Mouse (Mus musculus): ENCODE data around the gene Olfr502. TPM values are rescaled to one million over a fixed set of nuclear protein-coding genes. Genes with fewer than 3 reads are reported as not detected.
"Not testable (repeated sequence)": the region's sequence is repeated elsewhere in the genome, so short reads cannot be mapped to it uniquely, and the experiment has no call there.

The Olfr502 gene
- not detected in 2 replicates for polyA plus RNA-seq (2015; fragmentation: Nextera tagmentation; extraction: Ambion mirVana)

GRCm38 (mm10) chr7:108524965-108525364, at the start of gene Olfr502:
Olfr502 (minus strand) TSS chr7:108525065.
- no peak within 1 kb of the TSS for H3K27ac ChIP-seq (ENCODE audit: low read length)
- 70% methylated on average over 1 of the region's 1 CpGs for WGBS
- no peaks in the 10 kb centered on the region for H3K27me3 ChIP-seq (replicated peaks; ENCODE audit: control insufficient read depth, insufficient read depth, low read length)
- H3K9me3 ChIP-seq (ENCODE audit: control insufficient read depth, low read length) = no peaks in the 10 kb centered on the region
- H3K4me1 ChIP-seq (ENCODE audit: control insufficient read depth, insufficient read depth, low read length) = no peaks in the 10 kb centered on the region
- no peaks in the 10 kb centered on the region for H3K36me3 ChIP-seq (ENCODE audit: control insufficient read depth, insufficient read depth, low read length)
- H3K4me3 ChIP-seq (ENCODE audit: low read length) = no peak within 1 kb of the TSS
- ATAC-seq = no peak
- no peak within 1 kb of the TSS for H3K4me2 ChIP-seq (ENCODE audit: low read depth, low read length)
- no peak within 1 kb of the TSS for H3K9ac ChIP-seq (ENCODE audit: low read depth, low read length)

GRCm38 (mm10) chr7:108565693-108566092, 40.8 kb upstream of the Olfr502 start, which contains the start of gene Olfr504:
Olfr504 (minus strand) TSS chr7:108565793.
- no peak within 1 kb of the TSS for H3K4me2 ChIP-seq (ENCODE audit: low read depth, low read length)

GRCm38 (mm10) chr7:108544227-108544626, 19.4 kb upstream of the Olfr502 start, which contains the start of gene Olfr503:
Olfr503 (plus strand) TSS chr7:108544527.
- not testable (repeated sequence) for H3K4me3 ChIP-seq (ENCODE audit: low read length); H3K27ac ChIP-seq (ENCODE audit: low read length); H3K9me3 ChIP-seq (ENCODE audit: control insufficient read depth, low read length); ATAC-seq; H3K4me1 ChIP-seq (ENCODE audit: control insufficient read depth, insufficient read depth, low read length); H3K4me2 ChIP-seq (ENCODE audit: low read depth, low read length); H3K9ac ChIP-seq (ENCODE audit: low read depth, low read length); H3K27me3 ChIP-seq (replicated peaks; ENCODE audit: control insufficient read depth, insufficient read depth, low read length); H3K36me3 ChIP-seq (ENCODE audit: control insufficient read depth, insufficient read depth, low read length)
- WGBS = 39% methylated on average over 1 of the region's 1 CpGs

More at GRCm38 (mm10) chr7:108565693-108566092, 40.8 kb upstream of the Olfr502 start, which contains the start of gene Olfr504:
- Histone ChIP-seq H3K9ac (ENCODE audit: low read depth, low read length) (no peak within 1 kb of the TSS), H3K4me3 (ENCODE audit: low read length) (no peak within 1 kb of the TSS), H3K27ac (ENCODE audit: low read length) (no peak within 1 kb of the TSS), H3K36me3 (ENCODE audit: control insufficient read depth, insufficient read depth, low read length) (no peaks in the 10 kb centered on the region), H3K9me3 (ENCODE audit: control insufficient read depth, low read length) (no peaks in the 10 kb centered on the region), H3K4me1 (ENCODE audit: control insufficient read depth, insufficient read depth, low read length) (no peaks in the 10 kb centered on the region), H3K27me3 (replicated peaks; ENCODE audit: control insufficient read depth, insufficient read depth, low read length) (no peaks in the 10 kb centered on the region)
- WGBS = 82% methylated on average over 1 of the region's 1 CpGs
- ATAC-seq = no peak

GRCm38 (mm10) chr7:108542416-108542815, 17.6 kb upstream of the Olfr502 start:
- ATAC-seq = no peak
- Histone ChIP-seq H3K36me3 (ENCODE audit: control insufficient read depth, insufficient read depth, low read length) (no peaks in the 10 kb centered on the region), H3K4me1 (ENCODE audit: control insufficient read depth, insufficient read depth, low read length) (no peaks in the 10 kb centered on the region), H3K4me3 (ENCODE audit: low read length) (no peak overlapping the region), H3K9me3 (ENCODE audit: control insufficient read depth, low read length) (no peaks in the 10 kb centered on the region), H3K27ac (ENCODE audit: low read length) (no peak overlapping the region), H3K27me3 (replicated peaks; ENCODE audit: control insufficient read depth, insufficient read depth, low read length) (no peaks in the 10 kb centered on the region), H3K4me2 (ENCODE audit: low read depth, low read length) (no peak overlapping the region), H3K9ac (ENCODE audit: low read depth, low read length) (no peak overlapping the region)
- 80% methylated on average over 13 of the region's 13 CpGs for WGBS

Other genes with a start within 250 kb of the Olfr502 start
- not detected in 2 replicates for gene Olfr490, start 236.1 kb downstream of the Olfr502 start, polyA plus RNA-seq (2015; fragmentation: Nextera tagmentation; extraction: Ambion mirVana)
- not detected in 2 replicates for gene Olfr491, start 211.6 kb downstream of the Olfr502 start, polyA plus RNA-seq (2015; fragmentation: Nextera tagmentation; extraction: Ambion mirVana)
- not detected in 2 replicates for gene Olfr492, start 201.4 kb downstream of the Olfr502 start, polyA plus RNA-seq (2015; fragmentation: Nextera tagmentation; extraction: Ambion mirVana)
- not detected in 2 replicates for gene Olfr493, start 178.1 kb downstream of the Olfr502 start, polyA plus RNA-seq (2015; fragmentation: Nextera tagmentation; extraction: Ambion mirVana)
- gene Olfr494, start 159.7 kb downstream of the Olfr502 start, polyA plus RNA-seq (2015; fragmentation: Nextera tagmentation; extraction: Ambion mirVana) = not detected in 2 replicates
- gene Olfr495, start 131.9 kb downstream of the Olfr502 start, polyA plus RNA-seq (2015; fragmentation: Nextera tagmentation; extraction: Ambion mirVana) = not detected in 2 replicates
- not detected in 2 replicates for gene Olfr497, start 104.6 kb downstream of the Olfr502 start, polyA plus RNA-seq (2015; fragmentation: Nextera tagmentation; extraction: Ambion mirVana)
- gene Olfr498, start 59.7 kb downstream of the Olfr502 start, polyA plus RNA-seq (2015; fragmentation: Nextera tagmentation; extraction: Ambion mirVana) = not detected in 2 replicates
- not detected in 2 replicates for gene Olfr503, start 19.5 kb upstream of the Olfr502 start, polyA plus RNA-seq (2015; fragmentation: Nextera tagmentation; extraction: Ambion mirVana)
- not detected in 2 replicates for gene Olfr504, start 40.7 kb upstream of the Olfr502 start, polyA plus RNA-seq (2015; fragmentation: Nextera tagmentation; extraction: Ambion mirVana)
- gene Olfr506, start 85.7 kb upstream of the Olfr502 start, polyA plus RNA-seq (2015; fragmentation: Nextera tagmentation; extraction: Ambion mirVana) = not detected in 2 replicates
- gene Olfr507, start 96.7 kb upstream of the Olfr502 start, polyA plus RNA-seq (2015; fragmentation: Nextera tagmentation; extraction: Ambion mirVana) = not detected in 2 replicates
- gene Olfr508, start 104.9 kb upstream of the Olfr502 start, polyA plus RNA-seq (2015; fragmentation: Nextera tagmentation; extraction: Ambion mirVana) = not detected in 2 replicates
- gene Olfr509, start 126.8 kb upstream of the Olfr502 start, polyA plus RNA-seq (2015; fragmentation: Nextera tagmentation; extraction: Ambion mirVana) = not detected in 2 replicates
- not detected in 2 replicates for gene Olfr510, start 141.4 kb upstream of the Olfr502 start, polyA plus RNA-seq (2015; fragmentation: Nextera tagmentation; extraction: Ambion mirVana)
- gene Olfr512, start 188.3 kb upstream of the Olfr502 start, polyA plus RNA-seq (2015; fragmentation: Nextera tagmentation; extraction: Ambion mirVana) = not detected in 2 replicates
- gene Olfr513, start 225.9 kb upstream of the Olfr502 start, polyA plus RNA-seq (2015; fragmentation: Nextera tagmentation; extraction: Ambion mirVana) = not detected in 2 replicates